Mouse (Mus musculus): ENCODE data around the gene Diras1. TPM values are rescaled to one million over a fixed set of nuclear protein-coding genes. Genes with fewer than 3 reads are reported as not detected.
"Not testable (repeated sequence)": the region's sequence is repeated elsewhere in the genome, so short reads cannot be mapped to it uniquely, and the experiment has no call there.

Diras1 gene
- polyA plus RNA-seq (2012; rRNA removed): 83.8 and 85.3 TPM in 2 replicates

DNA sequence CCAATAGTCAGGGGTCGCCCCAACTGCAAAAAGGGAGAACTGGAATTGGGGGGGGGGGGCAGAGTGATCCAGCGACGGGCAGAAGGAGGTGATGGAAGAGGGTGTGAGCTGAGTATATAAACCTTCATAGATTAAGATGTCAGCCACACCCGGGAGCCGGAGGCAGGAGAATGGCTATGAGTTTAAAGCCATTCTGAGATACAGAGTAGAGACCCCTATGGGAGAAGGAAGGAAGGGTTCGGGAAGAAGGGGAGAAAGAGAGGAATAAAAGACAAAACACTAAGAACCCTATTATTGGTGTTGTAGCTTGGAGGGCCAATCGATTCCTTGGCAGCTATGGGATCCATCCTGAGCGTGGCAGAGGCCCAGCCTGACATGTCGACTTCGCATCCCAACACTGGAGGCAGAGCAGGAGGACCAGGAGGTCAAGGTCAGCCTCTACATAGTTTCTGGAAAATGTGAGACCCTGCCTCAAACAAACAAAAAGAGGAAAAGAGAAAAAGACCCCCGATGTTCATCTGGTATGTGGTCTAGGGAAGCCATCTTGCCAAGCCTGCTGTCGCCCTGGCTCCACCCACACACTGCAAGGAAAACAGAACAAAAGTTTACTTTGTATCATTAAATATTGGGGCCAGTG is at the start of gene Diras1:
Diras1 (minus strand) TSS at position 24 of the 637 bp plus-strand sequence.
- TF ChIP-seq CTCF (IDR thresholded peaks at IDR 0.05; ENCODE audit: extremely low read depth, insufficient read depth, low read length) (no peak), POLR2A (IDR thresholded peaks at IDR 0.05; ENCODE audit: extremely low read depth, insufficient read depth, low read length) (no peak)
- Histone ChIP-seq H3K4me3 (ENCODE audit: insufficient read depth, low read length) (peak within 1 kb of the TSS; percentile 71), H3K4me1 (ENCODE audit: control insufficient read depth, insufficient read depth, low read length) (peaks cover 6% of the 10 kb centered on the region), H3K27ac (ENCODE audit: insufficient read depth, low read length) (peak within 1 kb of the TSS; percentile 92)

GRCm38 (mm10) chr10:81073464-81073863 is 48.0 kb upstream of the Diras1 start:
- Histone ChIP-seq H3K4me3 (ENCODE audit: insufficient read depth, low read length) (no peak overlapping the region), H3K27ac (ENCODE audit: insufficient read depth, low read length) (no peak overlapping the region), H3K4me1 (ENCODE audit: control insufficient read depth, insufficient read depth, low read length) (peaks cover 3% of the 10 kb centered on the region; the same call in 1 of the 2 replicates)
- TF ChIP-seq POLR2A (IDR thresholded peaks at IDR 0.05; ENCODE audit: extremely low read depth, insufficient read depth, low read length): no peak
- TF ChIP-seq CTCF (IDR thresholded peaks at IDR 0.05; ENCODE audit: extremely low read depth, insufficient read depth, low read length): peak; percentile 29; the same call in 1 of the 2 replicates

DNA sequence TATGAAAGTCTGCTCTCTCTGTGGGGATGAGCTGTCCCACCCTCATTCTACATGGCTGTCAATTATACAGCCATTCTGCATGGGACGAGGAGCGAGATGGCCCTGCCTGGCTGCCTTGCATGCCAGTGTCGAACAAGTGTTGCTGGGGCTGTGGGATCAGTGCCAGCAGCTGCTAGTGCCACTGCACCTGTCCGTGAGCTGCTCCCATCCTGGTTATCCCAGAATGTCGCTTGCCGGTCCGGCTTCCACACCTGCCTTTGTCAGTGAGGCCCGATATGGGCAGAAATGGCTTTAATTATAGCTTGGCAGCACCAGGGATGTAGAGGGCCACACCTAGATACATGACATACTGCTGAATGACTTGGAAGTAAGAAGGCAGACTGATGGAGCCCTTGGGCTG is 46.8 kb upstream of the Diras1 start:
- H3K4me1 ChIP-seq (ENCODE audit: control insufficient read depth, insufficient read depth, low read length): peaks cover 3% of the 10 kb centered on the region; the same call in 1 of the 2 replicates
- TF ChIP-seq POLR2A (IDR thresholded peaks at IDR 0.05; ENCODE audit: extremely low read depth, insufficient read depth, low read length) (no peak), CTCF (IDR thresholded peaks at IDR 0.05; ENCODE audit: extremely low read depth, insufficient read depth, low read length) (no peak)
- H3K27ac ChIP-seq (ENCODE audit: insufficient read depth, low read length): no peak overlapping the region
- no peak overlapping the region for H3K4me3 ChIP-seq (ENCODE audit: insufficient read depth, low read length)

DNA sequence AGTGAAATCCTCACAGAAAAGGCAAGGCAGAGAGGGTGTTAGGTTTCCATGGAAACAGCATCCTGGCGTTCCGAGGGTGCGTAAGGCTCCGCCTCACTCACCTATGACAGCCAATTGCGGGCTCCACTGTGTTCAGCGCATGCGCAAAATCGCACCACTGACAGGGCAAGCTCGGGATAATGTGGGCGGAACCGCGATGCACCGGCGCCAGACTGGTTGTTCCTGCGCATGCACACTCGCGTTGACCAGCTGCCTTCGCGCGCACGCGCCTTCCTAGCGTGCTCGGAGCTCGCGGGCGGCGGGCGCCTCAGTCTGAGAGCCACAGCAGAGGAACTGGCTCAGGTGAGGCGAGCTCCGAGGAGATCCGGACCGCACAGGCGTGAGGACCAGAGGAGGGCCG is 44.4 kb upstream of the Diras1 start, which contains the start of gene Thop1:
Thop1 (plus strand) TSS at position 200 of the 400 bp plus-strand sequence.
- H3K4me1 ChIP-seq (ENCODE audit: control insufficient read depth, insufficient read depth, low read length): peaks cover 3% of the 10 kb centered on the region; the same call in 1 of the 2 replicates
- H3K4me3 ChIP-seq (ENCODE audit: insufficient read depth, low read length): peak within 1 kb of the TSS; percentile 43
- H3K27ac ChIP-seq (ENCODE audit: insufficient read depth, low read length): no peak within 1 kb of the TSS
- TF ChIP-seq POLR2A (IDR thresholded peaks at IDR 0.05; ENCODE audit: extremely low read depth, insufficient read depth, low read length) (peak; percentile 89), CTCF (IDR thresholded peaks at IDR 0.05; ENCODE audit: extremely low read depth, insufficient read depth, low read length) (no peak)

DNA sequence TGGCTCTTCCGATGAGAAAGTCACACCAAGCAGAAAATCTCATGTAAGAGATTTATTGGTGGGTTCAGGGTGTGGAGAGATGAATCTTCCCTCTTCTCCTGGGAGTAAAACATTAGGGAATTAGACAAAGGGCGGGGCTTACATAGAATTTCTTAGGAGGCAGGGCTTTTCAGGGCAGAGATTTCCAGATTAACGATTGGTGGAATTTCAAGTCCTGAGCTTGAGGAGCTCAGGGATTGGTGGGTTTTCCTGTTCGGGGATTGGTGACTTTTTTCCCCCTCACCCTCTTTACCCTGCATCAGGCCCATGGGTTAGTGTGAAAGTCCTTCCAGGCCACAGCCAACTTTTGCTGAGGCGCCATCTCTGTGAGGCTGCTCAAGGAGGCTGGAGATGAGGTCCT is 43.2 kb upstream of the Diras1 start:
- Histone ChIP-seq H3K27ac (ENCODE audit: insufficient read depth, low read length) (no peak overlapping the region), H3K4me3 (ENCODE audit: insufficient read depth, low read length) (no peak overlapping the region), H3K4me1 (ENCODE audit: control insufficient read depth, insufficient read depth, low read length) (peaks cover 3% of the 10 kb centered on the region; the same call in 1 of the 2 replicates)
- TF ChIP-seq CTCF (IDR thresholded peaks at IDR 0.05; ENCODE audit: extremely low read depth, insufficient read depth, low read length) (no peak), POLR2A (IDR thresholded peaks at IDR 0.05; ENCODE audit: extremely low read depth, insufficient read depth, low read length) (no peak)

DNA sequence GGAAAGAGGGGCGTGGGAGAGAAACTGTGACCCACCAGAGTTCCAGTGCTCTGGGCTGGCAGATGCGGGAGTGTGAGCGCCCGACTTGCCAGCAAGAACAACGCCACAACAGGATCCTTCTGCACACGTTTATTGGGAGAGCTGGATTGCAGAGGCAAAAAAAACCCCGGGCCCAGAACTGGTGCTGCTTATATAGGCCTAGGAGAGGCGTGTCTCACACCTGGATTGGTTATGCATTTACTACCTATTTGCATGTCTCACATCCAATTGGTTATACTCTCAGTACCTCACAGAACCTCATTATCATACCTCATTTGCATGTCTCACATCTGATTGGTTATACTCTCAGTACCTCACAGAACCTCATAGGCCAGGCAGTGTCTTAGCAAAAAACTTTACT is 39.1 kb upstream of the Diras1 start:
- H3K4me1 ChIP-seq (ENCODE audit: control insufficient read depth, insufficient read depth, low read length); H3K4me3 ChIP-seq (ENCODE audit: insufficient read depth, low read length); H3K27ac ChIP-seq (ENCODE audit: insufficient read depth, low read length): not testable (repeated sequence)

DNA sequence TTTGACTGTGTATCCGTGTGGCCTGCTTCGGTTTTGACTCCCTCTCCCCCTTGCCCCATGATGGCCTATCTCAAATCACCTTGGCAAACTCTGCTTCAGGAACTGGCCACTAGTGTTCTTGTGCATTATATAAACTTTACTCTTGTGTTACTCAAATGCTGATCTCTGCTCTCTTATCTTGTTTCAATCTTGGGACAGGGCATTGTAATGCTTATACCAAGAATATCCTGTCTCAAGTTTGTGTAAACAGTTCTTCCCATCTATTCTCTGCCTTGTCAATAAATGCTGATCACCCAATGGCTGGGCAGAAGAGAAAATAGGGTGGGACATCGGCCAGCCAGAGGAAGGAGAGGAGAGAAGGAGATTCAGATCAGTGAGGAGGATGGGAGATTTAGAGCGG is 37.2 kb upstream of the Diras1 start:
- no peak overlapping the region for H3K4me3 ChIP-seq (ENCODE audit: insufficient read depth, low read length)
- H3K4me1 ChIP-seq (ENCODE audit: control insufficient read depth, insufficient read depth, low read length): peaks cover 8% of the 10 kb centered on the region; the same call in 1 of the 2 replicates
- TF ChIP-seq CTCF (IDR thresholded peaks at IDR 0.05; ENCODE audit: extremely low read depth, insufficient read depth, low read length) (no peak), POLR2A (IDR thresholded peaks at IDR 0.05; ENCODE audit: extremely low read depth, insufficient read depth, low read length) (no peak)
- no peak overlapping the region for H3K27ac ChIP-seq (ENCODE audit: insufficient read depth, low read length)

DNA sequence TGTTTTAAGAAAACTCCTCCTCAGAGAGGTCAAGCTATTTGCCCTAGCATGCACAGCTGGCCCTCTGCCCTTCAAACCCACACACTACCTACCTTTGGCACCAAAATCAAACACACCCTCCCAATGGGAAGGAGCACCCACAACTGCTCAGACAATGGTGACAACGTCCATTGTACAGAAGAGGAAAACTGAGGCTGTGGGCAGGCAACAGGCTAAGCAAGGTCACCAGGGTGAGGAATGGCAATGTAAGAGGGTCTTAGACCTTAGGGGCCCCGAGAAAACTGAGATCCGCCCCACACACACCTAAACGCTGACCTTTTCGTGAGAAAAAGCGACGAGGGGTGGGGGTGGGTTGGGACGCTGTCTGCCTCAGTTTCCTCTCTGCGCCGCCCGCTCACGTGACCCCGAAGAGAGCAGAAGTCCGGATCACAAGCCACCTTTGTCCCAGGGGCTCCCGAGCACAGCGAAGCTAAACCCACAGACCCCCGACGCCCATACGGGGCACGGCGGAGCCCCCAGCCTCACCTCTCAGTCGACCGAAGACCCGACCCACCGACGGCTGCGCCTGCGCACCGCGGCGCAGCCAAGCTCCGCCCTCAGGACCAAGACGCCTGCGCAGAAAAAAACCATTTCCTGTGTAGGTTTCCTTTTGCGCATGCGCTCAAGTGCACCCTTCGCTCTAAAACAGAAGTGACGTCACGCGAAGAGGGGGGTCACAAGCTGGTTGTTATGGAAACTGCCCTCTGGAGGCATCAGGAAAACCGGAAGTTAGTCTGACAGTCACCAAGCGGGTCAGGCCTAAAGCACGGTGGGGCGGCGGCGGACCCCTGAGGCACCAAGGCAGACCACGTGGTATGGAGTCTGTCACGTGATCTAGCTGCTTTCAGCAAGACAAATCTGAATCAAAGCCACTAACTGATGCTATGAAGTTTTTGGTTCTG is 34.4 kb upstream of the Diras1 start, which contains the start of gene Sgta:
Sgta (minus strand) TSS at position 579 of the 941 bp plus-strand sequence.
- TF ChIP-seq CTCF (IDR thresholded peaks at IDR 0.05; ENCODE audit: extremely low read depth, insufficient read depth, low read length): no peak
- peak; percentile 69; the same call in 1 of the 2 replicates for TF ChIP-seq POLR2A (IDR thresholded peaks at IDR 0.05; ENCODE audit: extremely low read depth, insufficient read depth, low read length)
- Histone ChIP-seq H3K4me3 (ENCODE audit: insufficient read depth, low read length) (peak within 1 kb of the TSS; percentile 93), H3K4me1 (ENCODE audit: control insufficient read depth, insufficient read depth, low read length) (peaks cover 9% of the 10 kb centered on the region; the same call in 1 of the 2 replicates)

DNA sequence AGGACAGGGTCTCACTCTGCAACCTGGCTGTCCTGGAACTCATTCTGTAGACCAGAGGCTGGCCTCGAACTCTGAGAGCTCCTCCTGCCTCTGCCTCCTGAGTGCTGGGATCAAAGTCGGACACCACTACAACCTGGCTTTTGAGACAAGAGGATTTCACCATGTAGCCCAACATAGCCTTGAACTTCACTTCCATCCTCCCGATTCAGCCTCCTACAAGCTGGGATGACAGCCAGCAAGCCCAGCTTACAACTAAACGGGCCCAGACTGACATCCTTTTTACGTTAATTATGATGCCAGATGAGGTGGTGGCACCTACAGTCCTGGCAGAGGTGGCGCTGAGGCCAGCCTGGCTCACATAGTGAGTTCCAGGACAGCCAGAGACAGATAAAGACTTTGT is 33.4 kb upstream of the Diras1 start:
- no peak for TF ChIP-seq POLR2A (IDR thresholded peaks at IDR 0.05; ENCODE audit: extremely low read depth, insufficient read depth, low read length)
- no peak overlapping the region for H3K27ac ChIP-seq (ENCODE audit: insufficient read depth, low read length)
- peaks cover 9% of the 10 kb centered on the region; the same call in 1 of the 2 replicates for H3K4me1 ChIP-seq (ENCODE audit: control insufficient read depth, insufficient read depth, low read length)
- peak overlapping the region; percentile 93; the same call in 1 of the 2 replicates for H3K4me3 ChIP-seq (ENCODE audit: insufficient read depth, low read length)

More for the DNA sequence above, 34.4 kb upstream of the Diras1 start, which contains the start of gene Sgta:
- no peak within 1 kb of the TSS for H3K27ac ChIP-seq (ENCODE audit: insufficient read depth, low read length)

Data from cortical plate, adult 2 months (tissue).